Mouse (Mus musculus): ENCODE results near the gene Ush1g. TPM values are rescaled to one million over a fixed set of nuclear protein-coding genes. Genes with fewer than 3 reads are reported as not detected.

Gene Ush1g
- polyA plus RNA-seq (2016; fragmentation: Nextera tagmentation; extraction: Ambion mirVana): not detected in 2 replicates

DNA sequence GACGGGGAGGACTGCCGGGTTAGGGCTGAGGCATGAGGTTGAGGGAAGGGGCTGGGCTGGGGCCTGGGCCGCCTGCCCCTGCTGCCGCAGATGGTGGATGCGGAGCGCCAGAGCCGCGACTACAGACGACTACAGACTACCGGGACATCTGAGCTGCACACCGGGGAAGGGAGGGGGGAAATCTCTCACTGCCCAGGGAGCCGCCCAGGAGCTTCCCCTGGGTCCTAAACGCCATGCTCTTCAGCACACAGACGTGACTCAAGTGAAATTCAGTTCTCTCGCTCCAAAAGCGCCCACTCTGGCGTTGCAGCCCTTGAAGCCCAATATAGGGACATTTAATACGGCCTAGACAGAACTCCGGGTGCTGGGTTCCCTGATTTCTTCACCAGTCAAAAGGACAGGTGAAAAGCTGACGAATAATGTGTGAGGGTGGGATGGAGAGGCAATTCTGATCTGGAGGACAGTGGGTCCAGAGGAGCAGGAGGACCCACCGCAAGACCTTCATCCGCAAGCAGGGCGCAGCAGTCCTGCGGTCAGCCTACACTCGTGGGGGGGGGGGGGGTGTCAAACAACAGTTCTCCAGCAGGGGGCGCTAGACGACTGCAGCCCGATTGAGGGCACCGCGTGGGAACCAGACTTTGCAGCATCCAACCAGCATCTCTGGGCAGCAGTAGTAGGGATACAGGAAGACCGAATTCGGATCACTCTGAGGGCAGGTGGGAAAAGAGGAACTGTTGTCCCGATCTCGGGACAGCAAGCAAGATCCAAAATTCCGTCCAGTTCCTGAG is at the start of gene Ush1g:
TSS of gene Ush1g (minus strand) at position 136 of the 788 bp plus-strand sequence.
- Histone ChIP-seq H3K4me1 (peaks cover 32% of the 10 kb centered on the region), H3K9ac (no peak within 1 kb of the TSS), H3K27me3 (peaks cover 95% of the 10 kb centered on the region), H3K36me3 (replicated peaks) (no peaks in the 10 kb centered on the region), H3K4me2 (peak within 1 kb of the TSS; percentile 35), H3K27ac (no peak within 1 kb of the TSS), H3K9me3 (no peaks in the 10 kb centered on the region), H3K4me3 (replicated peaks) (peak within 1 kb of the TSS; percentile 13; the same call in 1 of the 2 replicates)
- peak; percentile 62; the same call in 1 of the 2 replicates for ATAC-seq (ENCODE audit: low FRiP score)
- WGBS: 4% methylated on average over 35 of the region's 35 CpGs

DNA sequence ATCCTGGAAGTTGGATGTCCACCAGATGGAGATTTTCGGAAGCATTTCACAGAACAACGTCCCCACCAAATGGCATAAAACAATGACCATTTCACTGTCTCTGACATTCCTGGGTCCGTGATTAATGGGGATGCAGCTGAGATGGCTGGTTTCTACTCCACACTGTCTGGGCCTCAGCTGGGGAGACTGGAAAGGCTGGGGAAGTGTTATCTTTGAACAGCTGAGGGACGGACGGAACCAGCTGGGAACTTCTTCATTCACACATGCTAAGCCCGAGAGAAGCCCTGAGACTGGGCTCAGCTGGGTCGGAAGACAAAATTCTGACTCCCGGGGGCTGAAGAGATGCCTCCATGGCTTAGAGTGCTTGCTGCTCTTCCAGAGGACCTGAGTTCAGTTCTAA is 49.5 kb upstream of the Ush1g start:
- peaks cover 52% of the 10 kb centered on the region for H3K27me3 ChIP-seq
- H3K4me3 ChIP-seq (replicated peaks): no peak overlapping the region
- H3K4me1 ChIP-seq: peaks cover 28% of the 10 kb centered on the region
- H3K9ac ChIP-seq: no peak overlapping the region
- WGBS: 70% methylated on average over 8 of the region's 8 CpGs
- no peak for ATAC-seq (ENCODE audit: low FRiP score)
- H3K27ac ChIP-seq: no peak overlapping the region
- no peak overlapping the region for H3K4me2 ChIP-seq
- H3K36me3 ChIP-seq (replicated peaks): no peaks in the 10 kb centered on the region
- H3K9me3 ChIP-seq: no peaks in the 10 kb centered on the region

DNA sequence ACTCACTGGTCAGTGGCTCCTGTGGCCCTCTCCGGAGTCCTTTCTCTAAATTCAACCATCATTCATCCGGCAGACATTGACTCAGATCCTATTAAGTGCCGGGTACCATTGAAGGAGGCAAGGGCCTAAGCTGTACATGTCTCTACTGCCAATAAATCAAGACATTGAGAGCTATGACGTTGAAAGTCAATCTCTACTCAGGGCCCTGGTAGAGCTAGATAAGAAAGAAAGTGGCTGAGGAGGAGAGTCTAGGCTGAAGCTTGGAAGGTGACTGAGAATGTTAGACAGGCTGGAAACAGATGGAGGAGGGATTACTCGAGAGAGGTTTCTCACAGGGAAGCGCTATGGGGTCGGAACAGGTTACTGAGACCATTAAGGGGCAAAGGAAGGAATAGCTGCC is 48.5 kb upstream of the Ush1g start:
- 63% methylated on average over 7 of the region's 7 CpGs for WGBS
- Histone ChIP-seq H3K9me3 (no peaks in the 10 kb centered on the region), H3K27ac (no peak overlapping the region), H3K4me2 (no peak overlapping the region), H3K4me1 (peaks cover 35% of the 10 kb centered on the region), H3K27me3 (peaks cover 51% of the 10 kb centered on the region), H3K36me3 (replicated peaks) (no peaks in the 10 kb centered on the region), H3K4me3 (replicated peaks) (no peak overlapping the region), H3K9ac (no peak overlapping the region)
- ATAC-seq (ENCODE audit: low FRiP score): no peak

DNA sequence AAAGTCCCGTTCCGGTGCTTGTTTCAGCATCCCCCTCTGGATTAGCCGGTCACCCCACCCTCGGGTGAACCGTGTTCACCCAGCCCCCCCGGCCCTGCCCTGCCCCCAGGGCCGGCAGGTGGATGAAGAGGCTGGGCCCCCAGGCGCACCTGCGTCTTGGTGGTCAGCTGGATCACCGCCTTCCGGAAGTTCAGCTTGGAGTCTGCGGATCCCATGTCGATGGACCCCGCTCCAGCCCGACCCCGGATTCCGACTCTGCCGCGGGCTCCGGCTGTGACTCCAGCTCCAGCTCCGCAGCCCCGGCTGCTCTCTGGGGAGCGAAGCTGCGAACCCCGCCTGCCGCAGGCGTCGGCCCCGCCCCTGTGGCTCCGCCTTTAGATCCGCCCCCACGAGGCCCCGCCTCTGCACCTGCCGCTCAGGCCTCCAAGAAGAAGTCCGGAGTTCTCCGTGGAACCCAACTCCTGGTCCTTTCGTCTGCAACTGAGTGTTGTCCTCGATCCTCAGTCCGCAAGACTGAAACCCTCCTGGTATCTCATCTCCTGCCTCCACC is 45.6 kb upstream of the Ush1g start, which contains the start of gene Hid1:
TSS of gene Hid1 (minus strand) at position 362 of the 550 bp plus-strand sequence.
- Histone ChIP-seq H3K9me3 (no peaks in the 10 kb centered on the region), H3K4me2 (peak within 1 kb of the TSS; percentile 97), H3K4me1 (peaks cover 24% of the 10 kb centered on the region), H3K27ac (peak within 1 kb of the TSS; percentile 68), H3K36me3 (replicated peaks) (no peaks in the 10 kb centered on the region), H3K27me3 (peaks cover 29% of the 10 kb centered on the region), H3K9ac (peak within 1 kb of the TSS; percentile 78), H3K4me3 (replicated peaks) (peak within 1 kb of the TSS; percentile 70)
- under 1% methylated on average over 39 of the region's 39 CpGs for WGBS
- peak; percentile 92 for ATAC-seq (ENCODE audit: low FRiP score)

GRCm38 (mm10) chr11:115366706-115367394 is 45.0 kb upstream of the Ush1g start:
- Histone ChIP-seq H3K36me3 (replicated peaks) (no peaks in the 10 kb centered on the region), H3K9me3 (no peaks in the 10 kb centered on the region), H3K4me1 (peaks cover 24% of the 10 kb centered on the region), H3K4me2 (peak overlapping the region; percentile 97), H3K27me3 (peaks cover 26% of the 10 kb centered on the region), H3K27ac (peak overlapping the region; percentile 68), H3K4me3 (replicated peaks) (peak overlapping the region; percentile 70), H3K9ac (peak overlapping the region; percentile 78)
- 2% methylated on average over 27 of the region's 28 CpGs for WGBS
- peak; percentile 68 for ATAC-seq (ENCODE audit: low FRiP score)

DNA sequence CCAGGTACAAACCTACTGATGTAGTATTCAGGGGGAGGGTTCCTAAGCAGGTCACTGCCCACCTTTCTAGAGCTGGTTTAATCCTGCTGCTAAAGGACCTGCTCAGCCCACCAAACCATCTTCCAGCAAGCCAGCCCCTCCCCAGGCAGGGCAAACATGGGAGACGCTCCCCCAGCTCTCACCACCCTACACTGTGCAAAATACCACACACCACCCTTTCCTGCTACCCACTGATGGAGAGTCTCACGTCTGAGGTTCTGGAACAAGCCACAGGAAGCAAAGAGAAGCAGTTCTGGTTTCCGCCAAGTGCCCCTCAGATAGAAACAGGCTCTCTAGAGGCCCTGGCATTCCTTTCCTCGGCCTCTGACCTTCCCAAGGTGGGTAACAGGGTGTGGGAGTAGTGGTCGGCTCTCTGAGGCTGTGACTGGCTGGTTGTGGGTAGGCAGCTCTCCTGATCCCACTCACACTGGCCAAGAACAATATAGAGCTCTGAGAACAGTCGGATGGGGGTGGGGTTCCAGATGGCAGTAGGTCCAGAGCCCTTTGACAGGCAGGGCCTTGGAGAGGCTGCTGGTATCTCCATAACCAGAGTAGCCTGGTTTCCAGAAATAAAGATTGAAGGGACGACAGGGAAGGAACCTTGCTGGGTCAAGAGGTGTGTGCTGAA is 44.3 kb upstream of the Ush1g start:
- 42% methylated on average over 7 of the region's 7 CpGs for WGBS
- Histone ChIP-seq H3K36me3 (replicated peaks) (no peaks in the 10 kb centered on the region), H3K27me3 (peaks cover 21% of the 10 kb centered on the region; the same call in 1 of the 2 replicates), H3K4me3 (replicated peaks) (peak overlapping the region; percentile 70), H3K4me1 (peaks cover 24% of the 10 kb centered on the region), H3K9me3 (no peaks in the 10 kb centered on the region), H3K9ac (peak overlapping the region; percentile 78), H3K27ac (0 out of 2 replicates have a peak overlapping the region, but pooled peaks have one; percentile 25), H3K4me2 (peak overlapping the region; percentile 97)
- ATAC-seq (ENCODE audit: low FRiP score): peak; percentile 16; the same call in 1 of the 2 replicates

DNA sequence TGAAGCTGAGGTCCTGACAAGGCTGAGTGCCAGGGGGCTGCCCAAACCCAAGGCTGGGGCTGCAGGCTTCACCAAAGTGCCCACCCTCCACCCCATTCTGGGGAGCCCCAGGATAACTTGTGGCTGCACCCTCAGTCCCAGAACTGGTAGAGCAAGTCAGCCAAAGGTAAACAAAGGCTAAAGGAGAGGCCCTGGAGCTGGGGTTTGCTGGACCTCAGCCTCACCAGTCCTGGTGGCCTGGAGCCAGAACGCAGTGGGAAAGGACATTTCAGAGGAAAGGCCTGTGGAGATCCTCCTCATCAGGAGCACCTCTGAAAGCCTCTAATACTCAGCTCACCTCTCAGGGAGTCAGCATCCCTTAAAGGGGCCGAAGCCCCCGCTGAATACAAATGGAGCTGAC is 42.3 kb upstream of the Ush1g start:
- Histone ChIP-seq H3K9ac (no peak overlapping the region), H3K9me3 (no peaks in the 10 kb centered on the region), H3K4me3 (replicated peaks) (no peak overlapping the region), H3K27me3 (peaks cover 17% of the 10 kb centered on the region; the same call in 1 of the 2 replicates), H3K4me1 (peaks cover 32% of the 10 kb centered on the region), H3K4me2 (no peak overlapping the region), H3K36me3 (replicated peaks) (no peaks in the 10 kb centered on the region), H3K27ac (no peak overlapping the region)
- ATAC-seq (ENCODE audit: low FRiP score): no peak
- WGBS: 93% methylated on average over 3 of the region's 3 CpGs

- peak overlapping the region; percentile 21 for H3K9ac ChIP-seq
- H3K4me2 ChIP-seq: no peak overlapping the region
- H3K27ac ChIP-seq: peak overlapping the region; percentile 51
Measured at GRCm38 (mm10) chr11:115359726-115360125, 37.9 kb upstream of the Ush1g start.

GRCm38 (mm10) chr11:115359293-115359692 is 37.5 kb upstream of the Ush1g start:
- no peak overlapping the region; the same call in 1 of the 2 replicates for H3K4me2 ChIP-seq
- H3K9me3 ChIP-seq: no peaks in the 10 kb centered on the region
- peaks cover 16% of the 10 kb centered on the region; the same call in 1 of the 2 replicates for H3K36me3 ChIP-seq (replicated peaks)
- WGBS: 49% methylated on average over 3 of the region's 3 CpGs
- H3K27ac ChIP-seq: peak overlapping the region; percentile 51
- H3K4me1 ChIP-seq: peaks cover 15% of the 10 kb centered on the region
- H3K9ac ChIP-seq: peak overlapping the region; percentile 21
- no peak for ATAC-seq (ENCODE audit: low FRiP score)
- H3K27me3 ChIP-seq: peaks cover 13% of the 10 kb centered on the region; the same call in 1 of the 2 replicates
- no peak overlapping the region for H3K4me3 ChIP-seq (replicated peaks)

More at GRCm38 (mm10) chr11:115359726-115360125, 37.9 kb upstream of the Ush1g start:
- Histone ChIP-seq H3K4me3 (replicated peaks) (no peak overlapping the region), H3K4me1 (peaks cover 15% of the 10 kb centered on the region), H3K36me3 (replicated peaks) (peaks cover 16% of the 10 kb centered on the region; the same call in 1 of the 2 replicates), H3K27me3 (peaks cover 9% of the 10 kb centered on the region; the same call in 1 of the 2 replicates), H3K9me3 (no peaks in the 10 kb centered on the region)
- ATAC-seq (ENCODE audit: low FRiP score): no peak
- 71% methylated on average over 6 of the region's 6 CpGs for WGBS

GRCm38 (mm10) chr11:115358468-115358867 is 36.6 kb upstream of the Ush1g start:
- H3K36me3 ChIP-seq (replicated peaks): peaks cover 16% of the 10 kb centered on the region; the same call in 1 of the 2 replicates
- 14% methylated on average over 5 of the region's 5 CpGs for WGBS
- peaks cover 13% of the 10 kb centered on the region; the same call in 1 of the 2 replicates for H3K27me3 ChIP-seq
- no peak overlapping the region for H3K9ac ChIP-seq
- 0 out of 2 replicates have a peak, but pooled peaks have one; percentile 47 for ATAC-seq (ENCODE audit: low FRiP score)
- H3K4me3 ChIP-seq (replicated peaks): no peak overlapping the region
- H3K9me3 ChIP-seq: no peaks in the 10 kb centered on the region
- peaks cover 15% of the 10 kb centered on the region for H3K4me1 ChIP-seq
- H3K27ac ChIP-seq: peak overlapping the region; percentile 51; the same call in 1 of the 2 replicates
- no peak overlapping the region for H3K4me2 ChIP-seq

- H3K27ac ChIP-seq: no peak overlapping the region
- H3K9me3 ChIP-seq: no peaks in the 10 kb centered on the region
- H3K27me3 ChIP-seq: peaks cover 17% of the 10 kb centered on the region
- H3K4me3 ChIP-seq (replicated peaks): no peak overlapping the region
- peak; percentile 30 for ATAC-seq (ENCODE audit: low FRiP score)
- H3K36me3 ChIP-seq (replicated peaks): peaks cover 34% of the 10 kb centered on the region
- peaks cover 7% of the 10 kb centered on the region for H3K4me1 ChIP-seq
- WGBS: 9% methylated on average over 8 of the region's 8 CpGs
- no peak overlapping the region for H3K9ac ChIP-seq
- H3K4me2 ChIP-seq: no peak overlapping the region
Measured at GRCm38 (mm10) chr11:115354183-115354582, 32.3 kb upstream of the Ush1g start.

Data from forebrain, embryonic 12.5 days (tissue).